ENCODE assay signal across 8 mouse cellular contexts in genomic region chr15:78406293-78406934, GRCm38 (mm10). TPM values are rescaled to one million over a fixed set of nuclear protein-coding genes. Genes with fewer than 3 reads are reported as not detected.
DNase-seq lines count a peak whose midpoint lies in the region; ATAC-seq lines count a peak whose summit lies in the region.

TSS of gene Mpst (plus strand) at chr15:78406416.

- ATAC-seq in activated CD4-positive, CD25-positive, alpha-beta regulatory T cell, adult 4 months, result peak; percentile 95
- ATAC-seq in inflammation-experienced regulatory T-cells, adult 6 months, result peak; percentile 96
- ATAC-seq in megakaryocyte-erythroid progenitor cell, adult 5-6 weeks (replicated peaks; ENCODE audit: low FRiP score, low TSS enrichment, poor library complexity, severe bottlenecking), result peak; percentile 91

- intact Hi-C loops in gastrocnemius, postnatal 14 days (cut with DNase I; ENCODE audit: low total_unique reads), result no loop called here
- intact Hi-C loops in left cerebral cortex, postnatal 10 days (cut with DNase I), result loop anchor here (5.0 kb wide), 1 partner anchor 34 kb away; no protein-coding TSS in a partner anchor

- peak; percentile 92 for DNase-seq in embryo, embryonic 10 days (ENCODE audit: low spot score)
- DNase-seq in gastrocnemius, postnatal 14 days, result peak; percentile 92
- peak; percentile 80 to 92 for DNase-seq in left cerebral cortex, postnatal 10 days (ENCODE audit: extremely low spot score in 1 of 2, low spot score in 2 of 2)
- DNase-seq in right cerebral cortex, postnatal 25 days, result peak; percentile 89
- DNase-seq in urinary bladder, postnatal 4 days (ENCODE audit: low spot score in 2 of 2), result peak; percentile 83 to 87

RNA-seq across cellular contexts. Expression of gene Mpst, which starts in this region (rescaled TPM):
- polyA plus RNA-seq in activated CD4-positive, CD25-positive, alpha-beta regulatory T cell, adult 4 months (2017; shearing (Covaris generic)), result 1 to 10 TPM; 1.8 to 6.5 TPM
- 10 to 100 TPM; 49.4 to 49.8 TPM for total RNA-seq in gastrocnemius, postnatal 14 days (2021)
- 1 to 10 TPM in 2 of 3 experiments, under 1 TPM in 1; 0.63 to 3.3 (median 2.6) TPM for polyA plus RNA-seq in inflammation-experienced regulatory T-cells, adult 6 months (2017; shearing (Covaris generic))
- 10 to 100 TPM; 56.3 to 56.5 TPM for total RNA-seq in left cerebral cortex, postnatal 10 days (2021)
- total RNA-seq in megakaryocyte-erythroid progenitor cell, adult 5-6 weeks (2014; fragmentation: Nextera tagmentation), result 18.7 and 23.2 TPM in 2 replicates
- 37.0 and 41.1 TPM in 2 replicates for total RNA-seq in megakaryocyte-erythroid progenitor cell, adult 5-6 weeks (2017)

Comparison
In these comparisons a context has a peak if more than half of its experiments do, and no peak if none do; other contexts are left out.
1. Peak in every context shown above with its lines: DNase-seq and ATAC-seq.